8 mouse cellular contexts compared by ENCODE assay signal in the genomic region with DNA sequence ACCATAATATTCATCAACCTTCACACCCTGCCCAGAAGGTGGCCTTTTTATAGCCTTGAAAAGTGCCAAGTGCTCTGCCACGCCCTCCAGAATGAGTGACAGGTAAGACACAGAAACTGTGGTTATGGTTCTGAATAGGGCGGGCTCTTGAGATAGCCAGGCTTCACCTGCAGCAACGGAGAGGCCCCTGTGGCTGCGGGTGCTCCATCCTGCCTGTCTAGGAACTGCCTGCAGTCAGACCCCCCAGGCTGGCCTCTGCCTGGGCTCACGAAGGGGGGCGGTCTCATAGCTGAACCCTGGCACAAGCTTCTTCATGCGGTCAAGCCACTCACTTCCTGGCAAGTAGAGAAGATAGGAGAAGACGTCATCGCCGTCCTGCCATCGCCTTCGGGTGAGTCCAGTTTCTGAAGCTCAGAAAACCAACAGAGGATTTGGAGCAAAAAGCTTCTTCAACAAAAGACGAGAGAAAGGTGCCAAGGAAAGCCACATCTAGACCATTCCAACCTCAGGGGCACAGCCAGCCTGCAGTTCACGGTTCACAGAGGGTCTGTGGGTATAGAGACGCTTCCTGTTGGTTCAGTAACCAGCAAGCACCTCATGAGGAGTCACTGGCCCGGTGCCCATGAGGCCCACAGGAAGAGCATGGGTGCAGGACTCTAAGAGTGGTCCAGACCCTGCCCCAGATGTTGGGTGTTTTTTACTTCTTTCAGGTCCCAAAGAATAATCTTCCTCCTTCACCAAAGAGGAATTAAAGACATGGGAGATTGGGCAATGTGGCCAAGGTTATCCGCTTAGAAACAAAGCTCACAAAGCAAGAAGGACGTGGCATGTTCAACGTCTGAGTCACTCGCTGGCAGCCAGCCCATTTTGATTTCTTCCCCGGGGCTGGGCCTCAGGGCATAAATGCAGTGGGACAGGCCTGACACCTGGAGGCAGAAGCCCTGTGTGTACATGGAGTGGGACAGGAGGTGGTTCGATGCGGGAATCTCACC. TPM values are rescaled to one million over a fixed set of nuclear protein-coding genes. Genes with fewer than 3 reads are reported as not detected.
DNase-seq lines count a peak whose midpoint lies in the region; ATAC-seq and TF ChIP-seq lines count a peak whose summit lies in the region.

No protein-coding gene starts in this region.

- 21% methylated on average over 23 of the region's 23 CpGs for WGBS in liver, postnatal 0 days (ENCODE audit: insufficient replicate concordance)

- ATAC-seq in G1E (ENCODE audit: extremely low read depth, insufficient number of reproducible peaks, low FRiP score, poor library complexity, severe bottlenecking): no peak
- peak; percentile 77 for ATAC-seq in liver, postnatal 0 days

- no peaks in the 10 kb centered on the region for H3K9me3 ChIP-seq in G1E (replicated peaks)
- no peaks in the 10 kb centered on the region for H3K9me3 ChIP-seq in liver, postnatal 0 days (ENCODE audit: low read length)

- H3K9ac ChIP-seq in liver, postnatal 0 days (replicated peaks): peak overlapping the region; percentile 3; the same call in 1 of the 2 replicates

- H3K4me2 ChIP-seq in liver, postnatal 0 days (ENCODE audit: low read depth, low read length): peak overlapping the region; percentile 42

- H3K36me3 ChIP-seq in G1E (replicated peaks): no peaks in the 10 kb centered on the region
- no peaks in the 10 kb centered on the region for H3K36me3 ChIP-seq in liver, postnatal 0 days (replicated peaks; ENCODE audit: insufficient read depth, low read length)

- no peak; the same call in 1 of the 2 replicates for TF ChIP-seq CTCF in G1E (IDR thresholded peaks at IDR 0.05; ENCODE audit: low read depth, low read length)
- TF ChIP-seq CTCF in liver, postnatal 0 days (IDR thresholded peaks at IDR 0.05; ENCODE audit: low read depth): peak; percentile 95

- DNase-seq in 3134 (ENCODE audit: extremely low read depth, insufficient read length, low spot score) (peak; percentile 86), G1E (ENCODE audit: low spot score) (peak; percentile 38)
- peak; percentile 11 for DNase-seq in cerebellum, adult 8-10 months
- peak; percentile 96 for DNase-seq in heart, adult 8-10 months (ENCODE audit: low spot score)
- DNase-seq in kidney, postnatal 25 days: peak; percentile 91
- peak; percentile 93 for DNase-seq in liver, postnatal 0 days
- peak; percentile 77 for DNase-seq in right cerebral cortex, postnatal 14 days
- peak; percentile 97 for DNase-seq in urinary bladder, postnatal 14 days (ENCODE audit: low spot score)

- peak overlapping the region; percentile 95 for H3K27ac ChIP-seq in liver, postnatal 0 days (ENCODE audit: low read depth)

- no peaks in the 10 kb centered on the region; the same call in 1 of the 2 replicates for H3K27me3 ChIP-seq in G1E (ENCODE audit: insufficient read depth, low read length)
- no peaks in the 10 kb centered on the region for H3K27me3 ChIP-seq in liver, postnatal 0 days (ENCODE audit: insufficient read depth, low read length)

- no peak overlapping the region; the same call in 1 of the 2 replicates for H3K4me3 ChIP-seq in G1E (ENCODE audit: low read depth, low read length)
- H3K4me3 ChIP-seq in liver, postnatal 0 days (ENCODE audit: low read depth, low read length): peak overlapping the region; percentile 11; the same call in 1 of the 2 replicates

- peaks cover 64% of the 10 kb centered on the region for H3K4me1 ChIP-seq in G1E (ENCODE audit: insufficient read depth, low read depth, low read length)
- peaks cover 40% of the 10 kb centered on the region for H3K4me1 ChIP-seq in liver, postnatal 0 days (ENCODE audit: insufficient read depth)

- peak; percentile 77 for TF ChIP-seq EP300 in liver, postnatal 0 days (IDR thresholded peaks at IDR 0.05; ENCODE audit: low read depth)

RNA-seq across cellular contexts. Expression of a gene that starts 24.2 kb away (rescaled TPM):
- total RNA-seq in G1E (2014; fragmentation: Nextera tagmentation) (not detected in 2 replicates), G1E (2017) (1.3 and 5.5 TPM in 2 replicates)
- polyA plus RNA-seq in G1E (2012): 0.05 TPM in 1 of 2 replicates, not detected in the other
- under 1 TPM in 3 of 4 experiments, not detected in 1; 0.27 to 0.62 (median 0.41) TPM for total RNA-seq in heart, adult 8-10 months (2022)
- 0.13 TPM in 1 of 2 replicates, not detected in the other for polyA plus RNA-seq in liver, postnatal 0 days (2015; fragmentation: Nextera tagmentation; extraction: Ambion mirVana)

RNA-seq across cellular contexts. Expression of a gene that starts 24.2 kb away (rescaled TPM):
- total RNA-seq in G1E (2014; fragmentation: Nextera tagmentation) (1.4 TPM in 1 of 2 replicates, not detected in the other), G1E (2017) (17.4 and 19.3 TPM in 2 replicates)
- not detected in 2 replicates for polyA plus RNA-seq in G1E (2012)
- under 1 TPM in 3 of 4 experiments, not detected in 1; 0.25 to 0.44 (median 0.32) TPM for total RNA-seq in heart, adult 8-10 months (2022)
- 0.62 and 0.92 TPM in 2 replicates for polyA plus RNA-seq in liver, postnatal 0 days (2015; fragmentation: Nextera tagmentation; extraction: Ambion mirVana)

RNA-seq across cellular contexts. Expression of a gene that starts 37.6 kb away (rescaled TPM):
- total RNA-seq in G1E (2014; fragmentation: Nextera tagmentation): 34.4 and 36.8 TPM in 2 replicates
- total RNA-seq in G1E (2017): 32.6 and 33.1 TPM in 2 replicates
- polyA plus RNA-seq in G1E (2012): 0.98 and 1.6 TPM in 2 replicates
- 1 to 10 TPM in 1 of 4 experiments, under 1 TPM in 3; 0.28 to 1.3 (median 0.42) TPM for total RNA-seq in heart, adult 8-10 months (2022)
- 3.9 and 5.4 TPM in 2 replicates for polyA plus RNA-seq in liver, postnatal 0 days (2015; fragmentation: Nextera tagmentation; extraction: Ambion mirVana)

Comparison
In these comparisons a context has a peak if more than half of its experiments do, and no peak if none do; other contexts are left out.
1. DNase-seq: peak in every context shown above with its lines; median percentile 97 in urinary bladder, postnatal 14 days; 96 in heart, adult 8-10 months; 93 in liver, postnatal 0 days; 91 in kidney, postnatal 25 days; 86 in 3134; 77 in right cerebral cortex, postnatal 14 days; 38 in G1E; 11 in cerebellum, adult 8-10 months.
2. RNA of a gene that starts 37.6 kb away (total RNA-seq): 32.6 to 36.8 TPM in G1E; 0.28 to 1.3 TPM in heart, adult 8-10 months; every median in the first group is over 10 times any median in the second.